Mouse (Mus musculus) hindbrain, postnatal 0 days (tissue): ENCODE measurements around the gene Polr1c. TPM values are rescaled to one million over a fixed set of nuclear protein-coding genes. Genes with fewer than 3 reads are reported as not detected.

Experiments
- ATAC-seq: fragments of 200-750 bp; cut with Nextera tagmentation; 2 replicates; pipeline ENCODE4 v1.8.0; 2017; ENCODE audit warnings: mild to moderate bottlenecking, moderate TSS enrichment, moderate library complexity
- DNase-seq: peaks from one replicate; pipeline ENCODE4 v3.0.0-alpha.2; 2015; ENCODE audit warnings: low spot score
- H3K27ac ChIP-seq: fragments of 300-500 bp; sonication (generic); 2 replicates; pipeline ENCODE4 v1.5.1; 2014; ENCODE audit warnings: mild to moderate bottlenecking
- H3K27me3 ChIP-seq: fragments of 300-500 bp; sonication (generic); 2 replicates; pipeline ENCODE4 v1.6.1; 2014; ENCODE audit warnings: low read length, mixed read lengths; ENCODE audit not compliant: insufficient read depth
- H3K36me3 ChIP-seq: fragments of 300-500 bp; sonication (generic); 2 replicates; pipeline ENCODE4 v1.6.1; 2014; ENCODE audit warnings: low read length, mixed read lengths; ENCODE audit not compliant: insufficient read depth
- H3K4me1 ChIP-seq: fragments of 300-500 bp; sonication (generic); 2 replicates; pipeline ENCODE4 v1.6.1; 2014; ENCODE audit warnings: antibody characterized with exemption, low read length, mixed read lengths; ENCODE audit not compliant: insufficient read depth
- H3K4me2 ChIP-seq: fragments of 300-500 bp; sonication (generic); 2 replicates; pipeline ENCODE4 v1.6.1; 2014; ENCODE audit warnings: low read depth, mild to moderate bottlenecking, low read length, moderate library complexity, mixed read lengths
- H3K4me3 ChIP-seq: fragments of 300-500 bp; sonication (generic); 2 replicates; pipeline ENCODE4 v1.5.1; 2014; ENCODE audit warnings: low read length
- H3K9ac ChIP-seq: fragments of 300-500 bp; sonication (generic); replicated peaks from 2 replicates; pipeline ENCODE4 v1.6.1; 2014; ENCODE audit warnings: mild to moderate bottlenecking, low read length, moderate library complexity, mixed read lengths
- H3K9me3 ChIP-seq: fragments of 300-500 bp; sonication (generic); 2 replicates; pipeline ENCODE4 v1.6.1; 2016; ENCODE audit warnings: low read length, mixed read lengths
- CTCF ChIP-seq: IDR thresholded peaks from 2 replicates; pipeline ENCODE4 v1.5.1; 2016; ENCODE audit warnings: antibody characterized with exemption, control low read depth, low read depth
- WGBS: fragments of 180-500 bp; shearing (Covaris S2); extraction: QIAGEN DNeasy Blood & Tissue Kit; methylation state at CpG from one replicate; pipeline ENCODE4 v1.1.7; 2014; 5-methylcytosine and 5-hydroxymethylcytosine counted together
- polyA plus RNA-seq: library from polyadenylated mRNA; unstranded; fragments of >200 nt; fragmentation: Nextera tagmentation; extraction: Ambion mirVana; gene quantifications from 2 replicates; pipeline ENCODE4 v1.2.1, GENCODE M21; 2015
- total RNA-seq: library from RNA; depleted of rRNA; stranded (reverse); fragments of >200 nt; gene quantifications from 2 replicates; pipeline ENCODE4 v1.2.3, GENCODE M21; 2014

Polr1c gene
- total and polyA plus RNA-seq, 2 experiments from 2014 or later = 58.7 to 61.1 TPM

GRCm38 (mm10) chr17:46283140-46283539 lies 35.3 kb upstream of the Polr1c start:
- no peaks in the 10 kb centered on the region; the same call in 1 of the 2 replicates for H3K4me1 ChIP-seq
- H3K27ac ChIP-seq = no peak overlapping the region
- no peak for DNase-seq
- H3K27me3 ChIP-seq = no peaks in the 10 kb centered on the region
- H3K9ac ChIP-seq = peak overlapping the region; percentile 56; the same call in 1 of the 2 replicates
- peak overlapping the region; percentile 61 for H3K4me3 ChIP-seq
- peak overlapping the region; percentile 99 for H3K4me2 ChIP-seq
- peaks cover 4% of the 10 kb centered on the region; the same call in 1 of the 2 replicates for H3K36me3 ChIP-seq
- no peak for TF ChIP-seq CTCF
- ATAC-seq = peak; percentile 63
- H3K9me3 ChIP-seq = no peaks in the 10 kb centered on the region
- WGBS = 20% methylated on average over 9 of the region's 9 CpGs

GRCm38 (mm10) chr17:46282483-46283123 lies 34.7 kb upstream of the Polr1c start, which contains the start of gene Tjap1:
Gene Tjap1 (minus strand): TSS chr17:46283026.
- Histone ChIP-seq H3K4me2 (peak within 1 kb of the TSS; percentile 99), H3K4me3 (peak within 1 kb of the TSS; percentile 61), H3K36me3 (peaks cover 4% of the 10 kb centered on the region; the same call in 1 of the 2 replicates), H3K27me3 (no peaks in the 10 kb centered on the region), H3K9ac (peak within 1 kb of the TSS; percentile 56), H3K4me1 (no peaks in the 10 kb centered on the region; the same call in 1 of the 2 replicates), H3K27ac (peak within 1 kb of the TSS; percentile 68), H3K9me3 (no peaks in the 10 kb centered on the region)
- under 1% methylated on average over 37 of the region's 37 CpGs for WGBS
- no peak for TF ChIP-seq CTCF
- ATAC-seq = peak; percentile 96
- DNase-seq = peak; percentile 93

GRCm38 (mm10) chr17:46278011-46278765 lies 30.3 kb upstream of the Polr1c start:
- ATAC-seq = no peak
- no peak for DNase-seq
- H3K9me3 ChIP-seq = no peaks in the 10 kb centered on the region
- no peak overlapping the region for H3K4me3 ChIP-seq
- H3K9ac ChIP-seq = no peak overlapping the region
- 89% methylated on average over 12 of the region's 12 CpGs for WGBS
- H3K4me1 ChIP-seq = no peaks in the 10 kb centered on the region; the same call in 1 of the 2 replicates
- H3K4me2 ChIP-seq = no peak overlapping the region
- no peaks in the 10 kb centered on the region for H3K27me3 ChIP-seq
- H3K27ac ChIP-seq = no peak overlapping the region
- H3K36me3 ChIP-seq = peaks cover 4% of the 10 kb centered on the region; the same call in 1 of the 2 replicates
- TF ChIP-seq CTCF = no peak

- no peak for DNase-seq
- H3K27ac ChIP-seq = no peak overlapping the region
- no peak for ATAC-seq
- H3K4me3 ChIP-seq = no peak overlapping the region
- H3K9ac ChIP-seq = no peak overlapping the region
- H3K9me3 ChIP-seq = no peaks in the 10 kb centered on the region
- no peaks in the 10 kb centered on the region for H3K4me1 ChIP-seq
- H3K4me2 ChIP-seq = no peak overlapping the region
- peaks cover 4% of the 10 kb centered on the region; the same call in 1 of the 2 replicates for H3K36me3 ChIP-seq
- no peaks in the 10 kb centered on the region for H3K27me3 ChIP-seq
- 83% methylated on average over 4 of the region's 4 CpGs for WGBS
- no peak for TF ChIP-seq CTCF
These were observed 29.7 kb upstream of the Polr1c start for GRCm38 (mm10) chr17:46277586-46277985.

- no peak for DNase-seq
- 91% methylated on average over 10 of the region's 10 CpGs for WGBS
- no peak for ATAC-seq
These were observed 27.7 kb upstream of the Polr1c start for GRCm38 (mm10) chr17:46275506-46275905.

GRCm38 (mm10) chr17:46275034-46275433 lies 27.2 kb upstream of the Polr1c start:
- WGBS = 87% methylated on average over 6 of the region's 6 CpGs
- Histone ChIP-seq H3K9me3 (no peaks in the 10 kb centered on the region), H3K4me1 (no peaks in the 10 kb centered on the region), H3K4me3 (no peak overlapping the region), H3K4me2 (no peak overlapping the region), H3K27me3 (no peaks in the 10 kb centered on the region), H3K9ac (no peak overlapping the region), H3K36me3 (peaks cover 4% of the 10 kb centered on the region; the same call in 1 of the 2 replicates), H3K27ac (no peak overlapping the region)
- no peak for DNase-seq
- ATAC-seq = no peak
- TF ChIP-seq CTCF = no peak

More at GRCm38 (mm10) chr17:46275506-46275905, 27.7 kb upstream of the Polr1c start:
- H3K4me2 ChIP-seq = no peak overlapping the region
- no peak overlapping the region for H3K9ac ChIP-seq
- no peak overlapping the region for H3K4me3 ChIP-seq
- H3K27me3 ChIP-seq = no peaks in the 10 kb centered on the region
- no peaks in the 10 kb centered on the region for H3K9me3 ChIP-seq
- TF ChIP-seq CTCF = no peak
- H3K4me1 ChIP-seq = no peaks in the 10 kb centered on the region
- H3K36me3 ChIP-seq = peaks cover 4% of the 10 kb centered on the region; the same call in 1 of the 2 replicates
- no peak overlapping the region for H3K27ac ChIP-seq
